Mouse (Mus musculus) CH12.LX (cell line): ENCODE data around the gene Plekhg6.

Source experiments
- HCFC1 ChIP-seq: IDR thresholded peaks from 2 replicates; pipeline ENCODE4 v1.6.1; 2012; ENCODE audit warnings: low read depth, mild to moderate bottlenecking, inconsistent platforms, low read length, improper control_type of control experiment
- POLR2A ChIP-seq: IDR thresholded peaks from 2 replicates; pipeline ENCODE4 v1.6.1; 2011; ENCODE audit warnings: low read depth, mild to moderate bottlenecking, improper control_type of control experiment, low read length

DNA sequence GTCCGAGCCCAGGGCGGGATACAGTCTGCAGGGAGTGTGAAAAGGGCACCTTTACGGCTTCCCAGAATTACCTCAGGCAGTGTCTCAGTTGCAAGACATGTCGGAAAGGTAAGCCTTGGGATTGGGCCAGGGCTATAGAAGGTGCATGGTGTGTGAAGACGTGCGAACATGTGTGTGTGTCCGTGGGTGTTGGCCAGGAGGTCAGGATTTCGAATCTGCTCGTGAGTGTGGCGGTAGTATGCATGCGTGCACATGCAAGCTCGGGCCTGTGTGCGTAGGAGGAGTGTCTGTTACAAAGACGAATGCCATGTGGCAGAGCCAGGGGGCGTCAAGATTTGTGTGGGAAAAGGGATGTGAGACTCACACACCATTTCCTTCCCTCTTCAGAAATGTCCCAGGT, 23.3 kb downstream of the Plekhg6 start:
- TF ChIP-seq POLR2A (no peak), HCFC1 (no peak)
